Mouse (Mus musculus) forebrain, postnatal 0 days (tissue): Measurements from ENCODE around the gene Ipcef1. TPM values are rescaled to one million over a fixed set of nuclear protein-coding genes. Genes with fewer than 3 reads are reported as not detected.

ENCODE experiments used
- ATAC-seq: fragments of 200-750 bp; cut with Nextera tagmentation; 2 replicates; pipeline ENCODE4 v1.8.0; 2017; ENCODE audit warnings: mild to moderate bottlenecking, moderate library complexity
- DNase-seq: peaks from one replicate; pipeline ENCODE4 v3.0.0-alpha.2; 2015
- H3K27ac ChIP-seq: fragments of 300-500 bp; sonication (generic); 2 replicates; pipeline ENCODE4 v1.5.1; 2014; ENCODE audit warnings: low read depth, mild to moderate bottlenecking, antibody characterized with exemption, low read length, moderate library complexity, mixed read lengths
- H3K27me3 ChIP-seq: fragments of 300-500 bp; sonication (generic); 2 replicates; pipeline ENCODE4 v1.6.1; 2014; ENCODE audit warnings: mild to moderate bottlenecking, low read length, mixed read lengths; ENCODE audit not compliant: insufficient read depth
- H3K36me3 ChIP-seq: fragments of 300-500 bp; sonication (generic); 2 replicates; pipeline ENCODE4 v1.6.1; 2014; ENCODE audit warnings: mild to moderate bottlenecking, moderate library complexity; ENCODE audit not compliant: insufficient read depth
- H3K4me1 ChIP-seq: fragments of 300-500 bp; sonication (generic); 2 replicates; pipeline ENCODE4 v1.6.1; 2014; ENCODE audit warnings: antibody characterized with exemption; ENCODE audit not compliant: insufficient read depth
- H3K4me2 ChIP-seq: fragments of 300-500 bp; sonication (generic); 2 replicates; pipeline ENCODE4 v1.6.1; 2014; ENCODE audit warnings: low read depth, mild to moderate bottlenecking, moderate library complexity
- H3K4me3 ChIP-seq: fragments of 300-500 bp; sonication (generic); 2 replicates; pipeline ENCODE4 v1.5.1; 2014; ENCODE audit warnings: low read depth, low read length, mixed read lengths
- H3K9ac ChIP-seq: fragments of 300-500 bp; sonication (generic); 2 replicates; pipeline ENCODE4 v1.6.1; 2014; ENCODE audit warnings: mild to moderate bottlenecking
- H3K9me3 ChIP-seq: fragments of 300-500 bp; sonication (generic); 2 replicates; pipeline ENCODE4 v1.6.1; 2016; ENCODE audit warnings: low read length
- CTCF ChIP-seq: sonication (generic); IDR thresholded peaks from 2 replicates; pipeline ENCODE4 v1.5.1; 2016; ENCODE audit warnings: antibody characterized with exemption, control low read depth, low read depth
- WGBS: fragments of 180-500 bp; shearing (Covaris S2); extraction: QIAGEN DNeasy Blood & Tissue Kit; methylation state at CpG from one replicate; pipeline ENCODE4 v1.1.7; 2014; 5-methylcytosine and 5-hydroxymethylcytosine counted together
- polyA plus RNA-seq: library from polyadenylated mRNA; unstranded; fragments of >200 nt; fragmentation: Nextera tagmentation; extraction: Ambion mirVana; gene quantifications from 2 replicates; pipeline ENCODE4 v1.2.1, GENCODE M21; 2015
- total RNA-seq: library from RNA; depleted of rRNA; stranded (reverse); fragments of >200 nt; gene quantifications from 2 replicates; pipeline ENCODE4 v1.2.3, GENCODE M21; 2014

Ipcef1 gene
- total and polyA plus RNA-seq, 2 experiments from 2014 or later = 2.2 to 12.0 TPM

- Histone ChIP-seq H3K27me3 (no peaks in the 10 kb centered on the region), H3K4me2 (no peak overlapping the region), H3K9ac (no peak overlapping the region), H3K9me3 (no peaks in the 10 kb centered on the region), H3K4me3 (no peak overlapping the region), H3K36me3 (no peaks in the 10 kb centered on the region), H3K4me1 (no peaks in the 10 kb centered on the region), H3K27ac (no peak overlapping the region)
- WGBS = 87% methylated on average over 5 of the region's 5 CpGs
- no peak for DNase-seq
- no peak for ATAC-seq
- TF ChIP-seq CTCF = no peak
Measured at GRCm38 (mm10) chr10:7070924-7071323, 18.6 kb upstream of the Ipcef1 start.

GRCm38 (mm10) chr10:7070100-7070835, 18.0 kb upstream of the Ipcef1 start:
- DNase-seq = no peak
- H3K4me1 ChIP-seq = no peaks in the 10 kb centered on the region
- H3K4me2 ChIP-seq = no peak overlapping the region
- H3K27ac ChIP-seq = no peak overlapping the region
- H3K36me3 ChIP-seq = no peaks in the 10 kb centered on the region
- 33% methylated on average over 8 of the region's 8 CpGs for WGBS
- ATAC-seq = peak; percentile 83
- no peaks in the 10 kb centered on the region for H3K27me3 ChIP-seq
- no peak overlapping the region for H3K9ac ChIP-seq
- no peaks in the 10 kb centered on the region for H3K9me3 ChIP-seq
- no peak for TF ChIP-seq CTCF
- H3K4me3 ChIP-seq = no peak overlapping the region

GRCm38 (mm10) chr10:7069090-7069489, 16.8 kb upstream of the Ipcef1 start:
- TF ChIP-seq CTCF = no peak
- no peaks in the 10 kb centered on the region for H3K9me3 ChIP-seq
- 91% methylated on average over 2 of the region's 2 CpGs for WGBS
- H3K4me3 ChIP-seq = no peak overlapping the region
- no peak overlapping the region for H3K4me2 ChIP-seq
- ATAC-seq (no peak), DNase-seq (no peak)
- H3K4me1 ChIP-seq = no peaks in the 10 kb centered on the region
- H3K27ac ChIP-seq = no peak overlapping the region
- H3K9ac ChIP-seq = no peak overlapping the region
- H3K36me3 ChIP-seq = no peaks in the 10 kb centered on the region
- no peaks in the 10 kb centered on the region for H3K27me3 ChIP-seq

GRCm38 (mm10) chr10:7068608-7069007, 16.3 kb upstream of the Ipcef1 start:
- ATAC-seq (no peak), DNase-seq (no peak)
- Histone ChIP-seq H3K27ac (no peak overlapping the region), H3K9me3 (no peaks in the 10 kb centered on the region), H3K4me3 (no peak overlapping the region), H3K27me3 (no peaks in the 10 kb centered on the region), H3K4me2 (no peak overlapping the region), H3K36me3 (no peaks in the 10 kb centered on the region), H3K4me1 (no peaks in the 10 kb centered on the region), H3K9ac (no peak overlapping the region)
- WGBS = 71% methylated on average over 12 of the region's 12 CpGs
- 0 out of 2 replicates have a peak, but pooled peaks have one; percentile 7 for TF ChIP-seq CTCF

GRCm38 (mm10) chr10:7063752-7064457, 11.6 kb upstream of the Ipcef1 start:
- Histone ChIP-seq H3K9ac (no peak overlapping the region), H3K27ac (no peak overlapping the region), H3K9me3 (no peaks in the 10 kb centered on the region), H3K4me2 (no peak overlapping the region), H3K36me3 (no peaks in the 10 kb centered on the region), H3K4me1 (no peaks in the 10 kb centered on the region), H3K4me3 (no peak overlapping the region), H3K27me3 (no peaks in the 10 kb centered on the region)
- TF ChIP-seq CTCF = no peak
- WGBS = 88% methylated on average over 9 of the region's 9 CpGs
- ATAC-seq = no peak
- DNase-seq = no peak

- ATAC-seq = no peak
- Histone ChIP-seq H3K9ac (no peak overlapping the region), H3K4me2 (no peak overlapping the region), H3K4me3 (no peak overlapping the region), H3K27me3 (no peaks in the 10 kb centered on the region), H3K9me3 (no peaks in the 10 kb centered on the region), H3K4me1 (no peaks in the 10 kb centered on the region), H3K27ac (no peak overlapping the region), H3K36me3 (no peaks in the 10 kb centered on the region)
- TF ChIP-seq CTCF = no peak
- DNase-seq = no peak
- 88% methylated on average over 7 of the region's 7 CpGs for WGBS
Measured at GRCm38 (mm10) chr10:7062993-7063392, 10.7 kb upstream of the Ipcef1 start.

- no peak overlapping the region for H3K27ac ChIP-seq
- TF ChIP-seq CTCF = no peak
- H3K9ac ChIP-seq = no peak overlapping the region
- H3K4me1 ChIP-seq = no peaks in the 10 kb centered on the region
- H3K27me3 ChIP-seq = no peaks in the 10 kb centered on the region
- 53% methylated on average over 5 of the region's 5 CpGs for WGBS
- no peaks in the 10 kb centered on the region for H3K36me3 ChIP-seq
- no peak overlapping the region for H3K4me3 ChIP-seq
- no peaks in the 10 kb centered on the region for H3K9me3 ChIP-seq
- no peak overlapping the region for H3K4me2 ChIP-seq
- DNase-seq (no peak), ATAC-seq (no peak)
Measured at GRCm38 (mm10) chr10:7060326-7060725, 8.0 kb upstream of the Ipcef1 start.
